Mouse (Mus musculus) forebrain, embryonic 16.5 days (tissue): Measurements from ENCODE around the gene Cacng7. TPM values are rescaled to one million over a fixed set of nuclear protein-coding genes. Genes with fewer than 3 reads are reported as not detected.
A peak's percentile ranks its signal among the peaks of the same experiment; 100 is the strongest.

Experiments
- ATAC-seq: fragments of 200-750 bp; cut with Nextera tagmentation; 2 replicates; pipeline ENCODE4 v1.8.0; 2017; ENCODE audit warnings: mild to moderate bottlenecking, moderate library complexity
- H3K27ac ChIP-seq: fragments of 300-500 bp; sonication (generic); 2 replicates; pipeline ENCODE4 v1.5.1; 2014; ENCODE audit warnings: low read length, control low read depth
- H3K27me3 ChIP-seq: fragments of 300-500 bp; sonication (generic); replicated peaks from 2 replicates; pipeline ENCODE4 v1.6.1; 2014; ENCODE audit warnings: low read length; ENCODE audit not compliant: control insufficient read depth, insufficient read depth
- H3K36me3 ChIP-seq: fragments of 300-500 bp; sonication (generic); 2 replicates; pipeline ENCODE4 v1.6.1; 2014; ENCODE audit not compliant: control insufficient read depth, insufficient read depth
- H3K4me1 ChIP-seq: fragments of 300-500 bp; sonication (generic); replicated peaks from 2 replicates; pipeline ENCODE4 v1.6.1; 2014; ENCODE audit warnings: low read length; ENCODE audit not compliant: control insufficient read depth, insufficient read depth
- H3K4me2 ChIP-seq: fragments of 300-500 bp; sonication (generic); 2 replicates; pipeline ENCODE4 v1.6.1; 2014; ENCODE audit warnings: mild to moderate bottlenecking, low read length, control low read depth
- H3K4me3 ChIP-seq: fragments of 300-500 bp; sonication (generic); replicated peaks from 2 replicates; pipeline ENCODE4 v1.5.1; 2014; ENCODE audit warnings: mild to moderate bottlenecking, low read length, control low read depth
- H3K9ac ChIP-seq: fragments of 300-500 bp; sonication (generic); replicated peaks from 2 replicates; pipeline ENCODE4 v1.6.1; 2014; ENCODE audit warnings: low read depth, low read length, control low read depth
- H3K9me3 ChIP-seq: fragments of 300-500 bp; sonication (generic); 2 replicates; pipeline ENCODE4 v1.6.1; 2016; ENCODE audit warnings: low read length; ENCODE audit not compliant: control insufficient read depth
- WGBS: fragments of 180-500 bp; shearing (Covaris S2); extraction: QIAGEN DNeasy Blood & Tissue Kit; methylation state at CpG from one replicate; pipeline ENCODE4 v1.1.7; 2014; 5-methylcytosine and 5-hydroxymethylcytosine counted together
- polyA plus RNA-seq: library from polyadenylated mRNA; unstranded; fragments of >200 nt; fragmentation: Nextera tagmentation; extraction: Ambion mirVana; gene quantifications from 2 replicates; pipeline ENCODE4 v1.2.1, GENCODE M21; 2015

The Cacng7 gene
- polyA plus RNA-seq, 1 experiment from 2014 or later, result 4.3 TPM

GRCm38 (mm10) chr7:3372376-3372775, 39.6 kb downstream of the Cacng7 start:
- Histone ChIP-seq H3K4me2 (no peak overlapping the region), H3K4me1 (peaks cover 5% of the 10 kb centered on the region), H3K27ac (no peak overlapping the region), H3K9ac (no peak overlapping the region), H3K9me3 (no peaks in the 10 kb centered on the region), H3K27me3 (no peaks in the 10 kb centered on the region), H3K36me3 (no peaks in the 10 kb centered on the region), H3K4me3 (no peak overlapping the region)
- 70% methylated on average over 2 of the region's 2 CpGs for WGBS
- no peak for ATAC-seq

GRCm38 (mm10) chr7:3373754-3374153, 41.0 kb downstream of the Cacng7 start:
- Histone ChIP-seq H3K4me2 (no peak overlapping the region), H3K4me1 (no peaks in the 10 kb centered on the region), H3K27ac (no peak overlapping the region), H3K36me3 (no peaks in the 10 kb centered on the region), H3K9me3 (no peaks in the 10 kb centered on the region), H3K27me3 (no peaks in the 10 kb centered on the region), H3K4me3 (no peak overlapping the region), H3K9ac (no peak overlapping the region)
- ATAC-seq, result no peak
- 68% methylated on average over 8 of the region's 8 CpGs for WGBS

- no peaks in the 10 kb centered on the region for H3K36me3 ChIP-seq
- H3K4me1 ChIP-seq, result no peaks in the 10 kb centered on the region
- ATAC-seq, result no peak
- H3K4me3 ChIP-seq, result no peak overlapping the region
- no peak overlapping the region for H3K4me2 ChIP-seq
- H3K27ac ChIP-seq, result no peak overlapping the region
- no peaks in the 10 kb centered on the region for H3K27me3 ChIP-seq
- H3K9ac ChIP-seq, result no peak overlapping the region
- 46% methylated on average over 4 of the region's 4 CpGs for WGBS
- H3K9me3 ChIP-seq, result no peaks in the 10 kb centered on the region
Measured at GRCm38 (mm10) chr7:3376831-3377230, 44.1 kb downstream of the Cacng7 start.

- Histone ChIP-seq H3K4me1 (0 out of 2 replicates have a peak, but pooled peaks cover 4% of the 10 kb centered on the region), H3K36me3 (no peaks in the 10 kb centered on the region), H3K4me3 (no peak overlapping the region), H3K27ac (no peak overlapping the region), H3K27me3 (no peaks in the 10 kb centered on the region), H3K9me3 (no peaks in the 10 kb centered on the region), H3K9ac (no peak overlapping the region), H3K4me2 (no peak overlapping the region)
- WGBS, result 85% methylated on average over 9 of the region's 9 CpGs
- no peak for ATAC-seq
Measured at GRCm38 (mm10) chr7:3382123-3382522, 49.4 kb downstream of the Cacng7 start.

- 92% methylated on average over 5 of the region's 5 CpGs for WGBS
- no peaks in the 10 kb centered on the region for H3K9me3 ChIP-seq
- no peaks in the 10 kb centered on the region for H3K36me3 ChIP-seq
- H3K4me2 ChIP-seq, result no peak overlapping the region
- H3K4me3 ChIP-seq, result no peak overlapping the region
- ATAC-seq, result no peak
- H3K27me3 ChIP-seq, result no peaks in the 10 kb centered on the region
- H3K9ac ChIP-seq, result no peak overlapping the region
- H3K4me1 ChIP-seq, result peaks cover 22% of the 10 kb centered on the region
- H3K27ac ChIP-seq, result no peak overlapping the region
Measured at GRCm38 (mm10) chr7:3384807-3385319, 52.1 kb downstream of the Cacng7 start.

GRCm38 (mm10) chr7:3386036-3386730, 53.4 kb downstream of the Cacng7 start:
- WGBS, result 80% methylated on average over 6 of the region's 6 CpGs
- Histone ChIP-seq H3K9ac (no peak overlapping the region), H3K27ac (no peak overlapping the region), H3K27me3 (no peaks in the 10 kb centered on the region), H3K4me2 (no peak overlapping the region), H3K9me3 (no peaks in the 10 kb centered on the region), H3K4me3 (no peak overlapping the region), H3K4me1 (peaks cover 24% of the 10 kb centered on the region), H3K36me3 (no peaks in the 10 kb centered on the region)
- no peak for ATAC-seq

GRCm38 (mm10) chr7:3387761-3388160, 55.0 kb downstream of the Cacng7 start:
- ATAC-seq, result no peak
- H3K4me2 ChIP-seq, result peak overlapping the region; percentile 85; the same call in 1 of the 2 replicates
- no peak overlapping the region for H3K4me3 ChIP-seq
- H3K9ac ChIP-seq, result no peak overlapping the region
- H3K27me3 ChIP-seq, result no peaks in the 10 kb centered on the region
- H3K9me3 ChIP-seq, result no peaks in the 10 kb centered on the region
- WGBS, result 90% methylated on average over 16 of the region's 18 CpGs
- no peaks in the 10 kb centered on the region for H3K36me3 ChIP-seq
- no peak overlapping the region for H3K27ac ChIP-seq
- H3K4me1 ChIP-seq, result peaks cover 40% of the 10 kb centered on the region

GRCm38 (mm10) chr7:3388885-3389284, 56.1 kb downstream of the Cacng7 start:
- H3K4me1 ChIP-seq, result peaks cover 47% of the 10 kb centered on the region
- WGBS, result 72% methylated on average over 6 of the region's 6 CpGs

GRCm38 (mm10) chr7:3389444-3390412, 57.0 kb downstream of the Cacng7 start:
- peaks cover 47% of the 10 kb centered on the region for H3K4me1 ChIP-seq
- 2% methylated on average over 17 of the region's 17 CpGs for WGBS
- peak overlapping the region; percentile 76 for H3K27ac ChIP-seq
- peak overlapping the region; percentile 80; the same call in 1 of the 2 replicates for H3K9ac ChIP-seq
- peak overlapping the region; percentile 65 for H3K4me3 ChIP-seq
- peak; percentile 56 for ATAC-seq
- peaks cover 3% of the 10 kb centered on the region for H3K36me3 ChIP-seq
- no peaks in the 10 kb centered on the region for H3K9me3 ChIP-seq
- H3K27me3 ChIP-seq, result no peaks in the 10 kb centered on the region
- peak overlapping the region; percentile 85 for H3K4me2 ChIP-seq

More at GRCm38 (mm10) chr7:3388885-3389284, 56.1 kb downstream of the Cacng7 start:
- H3K9me3 ChIP-seq, result no peaks in the 10 kb centered on the region
- no peak overlapping the region for H3K9ac ChIP-seq
- peak overlapping the region; percentile 18 for H3K4me3 ChIP-seq
- peak overlapping the region; percentile 85 for H3K4me2 ChIP-seq
- no peak for ATAC-seq
- no peaks in the 10 kb centered on the region for H3K27me3 ChIP-seq
- H3K27ac ChIP-seq, result no peak overlapping the region
- no peaks in the 10 kb centered on the region for H3K36me3 ChIP-seq
